8 mouse cellular contexts compared by ENCODE assay signal in genomic region chr17:35001452-35002152, GRCm38 (mm10). TPM values are rescaled to one million over a fixed set of nuclear protein-coding genes. Genes with fewer than 3 reads are reported as not detected.
A peak's percentile ranks its signal among the peaks of the same experiment; 100 is the strongest.
DNase-seq lines count a peak whose midpoint lies in the region; ATAC-seq and TF ChIP-seq lines count a peak whose summit lies in the region.

No protein-coding gene starts in this region.

- H3K36me3 ChIP-seq in heart, adult 2 months (ENCODE audit: control insufficient read depth, insufficient read depth, low read length) = no peaks in the 10 kb centered on the region
- peaks cover 66% of the 10 kb centered on the region for H3K36me3 ChIP-seq in hindbrain, embryonic 10.5 days
- H3K36me3 ChIP-seq in liver, embryonic 16.5 days (ENCODE audit: control insufficient read depth, insufficient read depth) = peaks cover 31% of the 10 kb centered on the region

- H3K27ac ChIP-seq in heart, adult 2 months = peak overlapping the region; percentile 100
- H3K27ac ChIP-seq in bone marrow, adult 2 months (ENCODE audit: control insufficient read depth, insufficient read depth, low read depth, low read length, poor library complexity) = peak overlapping the region; percentile 100
- peak overlapping the region; percentile 95 for H3K27ac ChIP-seq in hindbrain, embryonic 10.5 days
- peak overlapping the region; percentile 97 for H3K27ac ChIP-seq in liver, embryonic 16.5 days (ENCODE audit: low read length)

- H3K9me3 ChIP-seq in hindbrain, embryonic 10.5 days = no peaks in the 10 kb centered on the region
- H3K9me3 ChIP-seq in liver, embryonic 16.5 days (replicated peaks; ENCODE audit: control insufficient read depth, low read length) = no peaks in the 10 kb centered on the region

- H3K27me3 ChIP-seq in heart, adult 2 months (ENCODE audit: control insufficient read depth, insufficient read depth, low read length) = no peaks in the 10 kb centered on the region
- H3K27me3 ChIP-seq in hindbrain, embryonic 10.5 days (ENCODE audit: insufficient read depth, poor library complexity, severe bottlenecking) = no peaks in the 10 kb centered on the region
- H3K27me3 ChIP-seq in liver, embryonic 16.5 days (ENCODE audit: control insufficient read depth, insufficient read depth, low read depth, low read length) = no peaks in the 10 kb centered on the region

- H3K4me3 ChIP-seq in heart, adult 2 months = peak overlapping the region; percentile 78
- peak overlapping the region; percentile 92 for H3K4me3 ChIP-seq in bone marrow, adult 2 months (replicated peaks; ENCODE audit: control insufficient read depth, low read depth, low read length)
- H3K4me3 ChIP-seq in hindbrain, embryonic 10.5 days = peak overlapping the region; percentile 89
- H3K4me3 ChIP-seq in liver, embryonic 16.5 days (ENCODE audit: low read depth, low read length) = peak overlapping the region; percentile 82

- no peak for DNase-seq in heart, adult 2 months
- no peak for DNase-seq in heart, adult 18-20 months
- DNase-seq in B cell, adult 2 months = peak; percentile 46
- no peak for DNase-seq in hindbrain, embryonic 10.5 days (ENCODE audit: low spot score)
- DNase-seq in right cerebral cortex, postnatal 10 days (ENCODE audit: low spot score in 2 of 2) = peak; percentile 50 to 56
- no peak for DNase-seq in urinary bladder, postnatal 14 days (ENCODE audit: low spot score)

- H3K4me2 ChIP-seq in liver, embryonic 16.5 days (ENCODE audit: low read depth, low read length) = peak overlapping the region; percentile 95

- H3K9ac ChIP-seq in heart, adult 2 months (ENCODE audit: low read depth, low read length) = peak overlapping the region; percentile 85
- H3K9ac ChIP-seq in liver, embryonic 16.5 days (ENCODE audit: low read depth, low read length) = peak overlapping the region; percentile 95

- no peak for TF ChIP-seq POLR2A in heart, adult 2 months (IDR thresholded peaks at IDR 0.05; ENCODE audit: insufficient read depth, low read depth, low read length)
- TF ChIP-seq POLR2A in bone marrow, adult 2 months (IDR thresholded peaks at IDR 0.05; ENCODE audit: borderline replicate concordance, control insufficient read depth, low read depth, low read length) = no peak

- H3K4me1 ChIP-seq in heart, adult 2 months (ENCODE audit: control insufficient read depth, insufficient read depth, low read length) = peaks cover 10% of the 10 kb centered on the region
- peaks cover 5% of the 10 kb centered on the region; the same call in 1 of the 2 replicates for H3K4me1 ChIP-seq in bone marrow, adult 2 months (ENCODE audit: control insufficient read depth, insufficient read depth, low read length)
- peaks cover 66% of the 10 kb centered on the region for H3K4me1 ChIP-seq in hindbrain, embryonic 10.5 days (replicated peaks)
- peaks cover 46% of the 10 kb centered on the region for H3K4me1 ChIP-seq in liver, embryonic 16.5 days (ENCODE audit: control insufficient read depth, low read depth, low read length)

- WGBS in heart, adult 2 months = 2% methylated on average over 35 of the region's 35 CpGs
- under 1% methylated on average over 35 of the region's 35 CpGs for WGBS in bone marrow, adult 2 months
- under 1% methylated on average over 35 of the region's 35 CpGs for WGBS in hindbrain, embryonic 10.5 days
- WGBS in liver, embryonic 16.5 days (ENCODE audit: insufficient replicate concordance) = under 1% methylated on average over 35 of the region's 35 CpGs

- intact Hi-C loops in heart, adult 2 months (cut with DNase I) = loop anchor here (2.0 to 5.0 kb wide), 2 partner anchors 21 to 241 kb away; partner anchors contain the start of genes Ddx39b and Lsm2

- TF ChIP-seq CTCF in heart, adult 2 months (IDR thresholded peaks at IDR 0.05) = no peak
- TF ChIP-seq CTCF in bone marrow, adult 2 months (IDR thresholded peaks at IDR 0.05; ENCODE audit: control insufficient read depth, insufficient read depth, low read length) = no peak

- no peak for TF ChIP-seq EP300 in heart, adult 2 months (IDR thresholded peaks at IDR 0.05; ENCODE audit: insufficient read depth, low read depth, low read length)

- peak; percentile 6 for ATAC-seq in liver, embryonic 16.5 days (ENCODE audit: low read depth)

- no peaks in the 10 kb centered on the region for H3K79me2 ChIP-seq in heart, adult 2 months (replicated peaks; ENCODE audit: control insufficient read depth, insufficient read depth, low read length)

RNA-seq across cellular contexts. Expression of gene Vars, which starts 0.8 kb away (rescaled TPM):
- total RNA-seq in heart, adult 2 months (2021) = 10 to 100 TPM; 27.0 to 28.5 TPM
- 32.7 and 39.2 TPM in 2 replicates for polyA plus RNA-seq in heart, adult 2 months (2012; rRNA removed)
- 10 to 100 TPM; 32.4 to 35.1 TPM for total RNA-seq in heart, adult 18-20 months (2021)
- polyA plus RNA-seq in bone marrow, adult 2 months (2011; ENCODE audit: insufficient read depth, insufficient read length, low replicate concordance, missing spikeins) = 117 and 158 TPM in 2 replicates
- polyA plus RNA-seq in hindbrain, embryonic 10.5 days (2016; fragmentation: Nextera tagmentation; extraction: Ambion mirVana) = 176 and 199 TPM in 2 replicates
- 82.2 and 90.1 TPM in 2 replicates for polyA plus RNA-seq in liver, embryonic 16.5 days (2015; fragmentation: Nextera tagmentation; extraction: Ambion mirVana)

RNA-seq across cellular contexts. Expression of gene Vwa7, which starts 14.8 kb away (rescaled TPM):
- 10 to 100 TPM; 10.0 to 10.9 TPM for total RNA-seq in heart, adult 2 months (2021)
- 7.5 and 10.2 TPM in 2 replicates for polyA plus RNA-seq in heart, adult 2 months (2012; rRNA removed)
- total RNA-seq in heart, adult 18-20 months (2021) = 10 to 100 TPM; 13.1 to 14.1 TPM
- polyA plus RNA-seq in bone marrow, adult 2 months (2011; ENCODE audit: insufficient read depth, insufficient read length, low replicate concordance, missing spikeins) = 0.77 and 1.2 TPM in 2 replicates
- polyA plus RNA-seq in hindbrain, embryonic 10.5 days (2016; fragmentation: Nextera tagmentation; extraction: Ambion mirVana) = 0.10 and 0.24 TPM in 2 replicates
- 0.09 and 0.13 TPM in 2 replicates for polyA plus RNA-seq in liver, embryonic 16.5 days (2015; fragmentation: Nextera tagmentation; extraction: Ambion mirVana)

RNA-seq across cellular contexts. Expression of gene Lsm2, which starts 19.9 kb away (rescaled TPM):
- 10 to 100 TPM; 17.3 to 21.3 TPM for total RNA-seq in heart, adult 2 months (2021)
- polyA plus RNA-seq in heart, adult 2 months (2012; rRNA removed) = 50.7 and 58.0 TPM in 2 replicates
- total RNA-seq in heart, adult 18-20 months (2021) = 10 to 100 TPM; 16.3 to 18.0 TPM
- 70.0 and 84.5 TPM in 2 replicates for polyA plus RNA-seq in bone marrow, adult 2 months (2011; ENCODE audit: insufficient read depth, insufficient read length, low replicate concordance, missing spikeins)
- 278 and 314 TPM in 2 replicates for polyA plus RNA-seq in hindbrain, embryonic 10.5 days (2016; fragmentation: Nextera tagmentation; extraction: Ambion mirVana)
- 97.6 and 103 TPM in 2 replicates for polyA plus RNA-seq in liver, embryonic 16.5 days (2015; fragmentation: Nextera tagmentation; extraction: Ambion mirVana)

RNA-seq across cellular contexts. Expression of gene Sapcd1, which starts 26.2 kb away (rescaled TPM):
- total RNA-seq in heart, adult 2 months (2021) = not detected
- 0.20 and 0.67 TPM in 2 replicates for polyA plus RNA-seq in heart, adult 2 months (2012; rRNA removed)
- total RNA-seq in heart, adult 18-20 months (2021) = not detected
- polyA plus RNA-seq in bone marrow, adult 2 months (2011; ENCODE audit: insufficient read depth, insufficient read length, low replicate concordance, missing spikeins) = 18.9 and 31.7 TPM in 2 replicates
- polyA plus RNA-seq in hindbrain, embryonic 10.5 days (2016; fragmentation: Nextera tagmentation; extraction: Ambion mirVana) = 5.2 and 5.6 TPM in 2 replicates
- 2.2 and 2.6 TPM in 2 replicates for polyA plus RNA-seq in liver, embryonic 16.5 days (2015; fragmentation: Nextera tagmentation; extraction: Ambion mirVana)

RNA-seq across cellular contexts. Expression of gene Hspa1l, which starts 29.1 kb away (rescaled TPM):
- 10 to 100 TPM in 1 of 2 experiments, 1 to 10 TPM in 1; 8.3 to 10.9 TPM for total RNA-seq in heart, adult 2 months (2021)
- polyA plus RNA-seq in heart, adult 2 months (2012; rRNA removed) = 3.6 and 6.6 TPM in 2 replicates
- total RNA-seq in heart, adult 18-20 months (2021) = 10 to 100 TPM in 1 of 2 experiments, 1 to 10 TPM in 1; 9.8 to 10.8 TPM
- not detected in 2 replicates for polyA plus RNA-seq in bone marrow, adult 2 months (2011; ENCODE audit: insufficient read depth, insufficient read length, low replicate concordance, missing spikeins)
- polyA plus RNA-seq in hindbrain, embryonic 10.5 days (2016; fragmentation: Nextera tagmentation; extraction: Ambion mirVana) = 0.76 and 0.78 TPM in 2 replicates
- 0.21 and 0.27 TPM in 2 replicates for polyA plus RNA-seq in liver, embryonic 16.5 days (2015; fragmentation: Nextera tagmentation; extraction: Ambion mirVana)

Comparison
In these comparisons a context has a peak if more than half of its experiments do, and no peak if none do; other contexts are left out.
1. DNase-seq: peak in B cell, adult 2 months (2 of 2) and right cerebral cortex, postnatal 10 days (2 of 2); none in heart, adult 2 months (0 of 2), heart, adult 18-20 months (0 of 2), hindbrain, embryonic 10.5 days (single experiment) and urinary bladder, postnatal 14 days (single experiment).
2. Peak in every context shown above with its lines, with median percentiles within 50 percentile points of each other: H3K27ac ChIP-seq and H3K4me3 ChIP-seq.